Mouse (Mus musculus) CD8-positive naive resting alpha-beta T cell, adult 2 months (primary cell): ENCODE results near the gene Mllt11.

Experiments used
- DNase-seq, 2 experiments: peaks; one replicate each; pipeline ENCODE4 v3.0.0; 2022; ENCODE audit warnings: low read depth in 2 of 2, low spot score in 2 of 2

The Mllt11 gene

GRCm38 (mm10) chr3:95231298-95232221 lies at the start of gene Mllt11:
TSS of gene Mllt11 (minus strand) at chr3:95232171.
- DNase-seq: peak; percentile 44 to 47

- peak; percentile 96 to 97 for DNase-seq
These were observed 49.5 kb upstream of the Mllt11 start, which contains the start of the genes Mindy1 and Prune1 for GRCm38 (mm10) chr3:95281216-95282126. TSS of gene Mindy1 (plus strand) at chr3:95281345. TSS of gene Prune1 (minus strand) at chr3:95282076.

GRCm38 (mm10) chr3:95280747-95281146 lies 48.8 kb upstream of the Mllt11 start:
- DNase-seq: peak; percentile 3 to 11

- no peak for DNase-seq
These were observed 45.2 kb upstream of the Mllt11 start for GRCm38 (mm10) chr3:95277149-95277551.

GRCm38 (mm10) chr3:95276428-95276934 lies 44.5 kb upstream of the Mllt11 start:
- DNase-seq: no peak

- no peak for DNase-seq
These were observed 43.2 kb upstream of the Mllt11 start for GRCm38 (mm10) chr3:95275161-95275560.

- DNase-seq: no peak
These were observed 42.5 kb upstream of the Mllt11 start for GRCm38 (mm10) chr3:95274453-95274852.

GRCm38 (mm10) chr3:95273471-95273870 lies 41.5 kb upstream of the Mllt11 start:
- no peak for DNase-seq

- DNase-seq: no peak
These were observed 38.9 kb upstream of the Mllt11 start for GRCm38 (mm10) chr3:95270766-95271364.

- no peak for DNase-seq
These were observed 37.8 kb upstream of the Mllt11 start for GRCm38 (mm10) chr3:95269789-95270188.

- DNase-seq: no peak
These were observed 35.9 kb upstream of the Mllt11 start for GRCm38 (mm10) chr3:95267855-95268254.

GRCm38 (mm10) chr3:95266052-95266451 lies 34.1 kb upstream of the Mllt11 start:
- DNase-seq: no peak

GRCm38 (mm10) chr3:95264724-95265123 lies 32.8 kb upstream of the Mllt11 start:
- no peak for DNase-seq

- peak; percentile 66 to 81 for DNase-seq
These were observed 31.2 kb upstream of the Mllt11 start for GRCm38 (mm10) chr3:95263089-95263739.

- DNase-seq: no peak
These were observed 30.0 kb upstream of the Mllt11 start for GRCm38 (mm10) chr3:95261975-95262374.

- no peak for DNase-seq
These were observed 25.0 kb upstream of the Mllt11 start for GRCm38 (mm10) chr3:95256931-95257330.

- DNase-seq: no peak
These were observed 18.9 kb upstream of the Mllt11 start, which contains the start of gene Bnipl for GRCm38 (mm10) chr3:95250783-95251424. TSS of gene Bnipl (minus strand) at chr3:95251193.

- DNase-seq: no peak
These were observed 18.4 kb upstream of the Mllt11 start for GRCm38 (mm10) chr3:95250361-95250760.

- DNase-seq: no peak
These were observed 15.8 kb upstream of the Mllt11 start for GRCm38 (mm10) chr3:95247660-95248336.
